Mouse (Mus musculus): ENCODE results near the gene Cops4. TPM values are rescaled to one million over a fixed set of nuclear protein-coding genes. Genes with fewer than 3 reads are reported as not detected.
A peak's percentile ranks its signal among the peaks of the same experiment; 100 is the strongest.

Gene Cops4
- polyA plus RNA-seq, 1 experiment from 2014 or later: 212 TPM

DNA sequence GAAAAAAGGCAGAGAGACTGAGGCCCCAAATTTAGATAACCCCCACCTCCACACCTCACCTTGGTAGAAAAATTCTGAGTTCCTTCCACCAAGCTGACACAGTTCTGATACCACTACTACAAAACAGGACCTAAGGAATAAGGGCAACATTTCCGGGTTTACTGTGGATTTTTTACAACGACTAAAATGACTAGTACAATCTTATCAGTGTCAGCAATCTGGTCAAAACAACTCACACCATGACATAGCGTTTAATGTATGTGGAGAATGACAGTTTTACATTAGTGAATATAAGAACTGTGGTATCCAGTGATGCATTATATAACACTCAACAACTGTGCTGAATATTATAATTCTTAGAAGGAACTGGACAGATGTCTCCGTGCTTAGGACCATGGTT, 16.8 kb upstream of the Cops4 start:
- Histone ChIP-seq H3K9ac (0 out of 2 replicates have a peak overlapping the region, but pooled peaks have one; percentile 59), H3K36me3 (ENCODE audit: poor library complexity, severe bottlenecking) (no peaks in the 10 kb centered on the region), H3K27me3 (no peaks in the 10 kb centered on the region), H3K4me2 (peak overlapping the region; percentile 81), H3K4me1 (peaks cover 25% of the 10 kb centered on the region), H3K27ac (no peak overlapping the region), H3K9me3 (replicated peaks) (no peaks in the 10 kb centered on the region), H3K4me3 (no peak overlapping the region)
- 83% methylated on average over 4 of the region's 4 CpGs for WGBS
- ATAC-seq: no peak

DNA sequence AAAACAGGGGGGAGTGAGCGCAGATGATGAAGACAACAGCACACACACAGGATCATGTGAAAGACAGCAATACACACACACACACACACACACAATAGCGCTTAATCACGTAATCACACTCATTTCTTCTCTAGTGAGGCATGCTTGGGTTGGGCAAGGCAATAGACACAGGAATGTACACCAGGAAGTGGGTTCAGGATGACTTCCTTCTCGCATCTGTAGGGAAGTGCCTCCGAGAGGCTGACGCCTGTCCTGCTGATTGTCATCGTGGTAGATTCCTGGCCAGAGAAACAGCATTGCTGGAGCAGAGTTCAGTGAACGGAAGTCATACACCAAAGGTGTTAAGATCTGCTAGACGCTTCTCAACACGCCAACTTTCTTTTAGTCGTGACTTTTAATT, 8.9 kb upstream of the Cops4 start:
- WGBS: 78% methylated on average over 11 of the region's 11 CpGs

GRCm38 (mm10) chr5:100512576-100512975, 5.5 kb upstream of the Cops4 start:
- Histone ChIP-seq H3K4me3 (no peak overlapping the region), H3K27ac (no peak overlapping the region), H3K9me3 (replicated peaks) (no peaks in the 10 kb centered on the region), H3K4me2 (no peak overlapping the region), H3K27me3 (peaks cover 11% of the 10 kb centered on the region; the same call in 1 of the 2 replicates), H3K36me3 (ENCODE audit: poor library complexity, severe bottlenecking) (no peaks in the 10 kb centered on the region), H3K4me1 (peaks cover 3% of the 10 kb centered on the region), H3K9ac (no peak overlapping the region)
- ATAC-seq: no peak

More for the DNA sequence above, 8.9 kb upstream of the Cops4 start:
- ATAC-seq: no peak
- no peak overlapping the region for H3K4me2 ChIP-seq
- H3K27ac ChIP-seq: no peak overlapping the region
- H3K9me3 ChIP-seq (replicated peaks): no peaks in the 10 kb centered on the region
- peaks cover 2% of the 10 kb centered on the region; the same call in 1 of the 2 replicates for H3K27me3 ChIP-seq
- H3K36me3 ChIP-seq (ENCODE audit: poor library complexity, severe bottlenecking): no peaks in the 10 kb centered on the region
- no peaks in the 10 kb centered on the region for H3K4me1 ChIP-seq
- no peak overlapping the region for H3K4me3 ChIP-seq
- no peak overlapping the region for H3K9ac ChIP-seq

DNA sequence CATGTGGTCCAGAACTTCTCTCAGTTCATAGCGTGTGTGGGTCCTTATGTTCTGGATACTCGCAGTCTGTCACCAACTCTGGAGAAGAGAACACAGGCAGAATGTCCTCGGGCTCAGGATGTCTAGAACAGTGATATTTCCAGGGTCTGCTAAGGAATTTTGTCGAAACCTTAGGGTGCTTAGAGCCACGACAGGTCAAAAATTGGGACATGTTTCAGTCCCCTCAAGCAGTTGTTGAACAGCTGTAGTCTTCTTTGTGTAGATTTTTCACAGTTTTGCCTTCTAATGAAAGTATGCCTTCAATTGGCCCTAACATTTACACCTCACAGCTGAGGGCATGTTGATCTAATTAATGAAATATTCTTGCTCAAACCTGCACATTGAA, 910 bp downstream of the Cops4 start:
- no peak overlapping the region for H3K27ac ChIP-seq
- peak; percentile 7; the same call in 1 of the 2 replicates for ATAC-seq
- 7% methylated on average over 5 of the region's 5 CpGs for WGBS

GRCm38 (mm10) chr5:100520223-100520622, 2.1 kb downstream of the Cops4 start:
- Histone ChIP-seq H3K4me2 (peak overlapping the region; percentile 20; the same call in 1 of the 2 replicates), H3K27me3 (peaks cover 6% of the 10 kb centered on the region; the same call in 1 of the 2 replicates), H3K9ac (peak overlapping the region; percentile 37; the same call in 1 of the 2 replicates), H3K27ac (no peak overlapping the region), H3K36me3 (ENCODE audit: poor library complexity, severe bottlenecking) (peaks cover 8% of the 10 kb centered on the region; the same call in 1 of the 2 replicates), H3K4me3 (0 out of 2 replicates have a peak overlapping the region, but pooled peaks have one; percentile 3), H3K4me1 (peaks cover 22% of the 10 kb centered on the region), H3K9me3 (replicated peaks) (no peaks in the 10 kb centered on the region)
- 100% methylated on average over 2 of the region's 2 CpGs for WGBS
- no peak for ATAC-seq

More for the DNA sequence above, 910 bp downstream of the Cops4 start:
- Histone ChIP-seq H3K9me3 (replicated peaks) (no peaks in the 10 kb centered on the region), H3K27me3 (peaks cover 11% of the 10 kb centered on the region; the same call in 1 of the 2 replicates), H3K4me1 (peaks cover 22% of the 10 kb centered on the region), H3K4me2 (peak overlapping the region; percentile 75), H3K9ac (peak overlapping the region; percentile 88), H3K36me3 (ENCODE audit: poor library complexity, severe bottlenecking) (no peaks in the 10 kb centered on the region), H3K4me3 (peak overlapping the region; percentile 84)

DNA sequence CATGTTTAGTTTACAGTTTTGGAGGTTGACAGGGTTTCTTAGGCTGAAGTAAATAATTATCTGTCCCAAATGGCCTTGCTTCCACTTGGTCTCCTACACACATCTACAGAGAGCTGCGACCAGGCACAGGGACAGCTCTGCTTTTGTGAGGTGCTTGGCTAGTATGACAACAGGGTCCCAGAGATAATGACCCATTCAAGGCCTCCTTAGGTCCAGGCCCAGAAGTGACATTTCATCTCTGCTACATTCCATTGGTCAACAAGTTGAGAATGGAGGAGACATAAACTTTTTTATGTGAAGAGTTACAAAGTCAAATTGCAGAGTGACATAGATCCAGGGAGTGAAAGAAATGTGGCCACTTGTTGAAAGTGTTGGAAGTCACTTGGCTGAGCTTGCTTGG, 5.2 kb downstream of the Cops4 start:
- Histone ChIP-seq H3K4me3 (no peak overlapping the region), H3K36me3 (ENCODE audit: poor library complexity, severe bottlenecking) (peaks cover 9% of the 10 kb centered on the region), H3K4me1 (peaks cover 17% of the 10 kb centered on the region), H3K27ac (no peak overlapping the region), H3K27me3 (no peaks in the 10 kb centered on the region), H3K9me3 (replicated peaks) (no peaks in the 10 kb centered on the region), H3K9ac (no peak overlapping the region), H3K4me2 (no peak overlapping the region)
- WGBS: 95% methylated on average over 1 of the region's 1 CpGs
- ATAC-seq: no peak

GRCm38 (mm10) chr5:100524921-100525320, 6.8 kb downstream of the Cops4 start:
- H3K4me3 ChIP-seq: no peak overlapping the region
- 93% methylated on average over 9 of the region's 9 CpGs for WGBS
- H3K9ac ChIP-seq: no peak overlapping the region
- H3K36me3 ChIP-seq (ENCODE audit: poor library complexity, severe bottlenecking): peaks cover 23% of the 10 kb centered on the region
- no peak overlapping the region for H3K4me2 ChIP-seq
- H3K4me1 ChIP-seq: peaks cover 8% of the 10 kb centered on the region
- no peak for ATAC-seq
- H3K27me3 ChIP-seq: no peaks in the 10 kb centered on the region
- no peaks in the 10 kb centered on the region for H3K9me3 ChIP-seq (replicated peaks)
- no peak overlapping the region for H3K27ac ChIP-seq

GRCm38 (mm10) chr5:100525620-100526019, 7.5 kb downstream of the Cops4 start:
- ATAC-seq: no peak
- H3K4me1 ChIP-seq: peaks cover under 1% of the 10 kb centered on the region; the same call in 1 of the 2 replicates
- no peak overlapping the region for H3K4me2 ChIP-seq
- no peak overlapping the region for H3K27ac ChIP-seq
- no peak overlapping the region for H3K9ac ChIP-seq
- no peak overlapping the region for H3K4me3 ChIP-seq
- H3K36me3 ChIP-seq (ENCODE audit: poor library complexity, severe bottlenecking): peaks cover 30% of the 10 kb centered on the region
- no peaks in the 10 kb centered on the region for H3K9me3 ChIP-seq (replicated peaks)
- no peaks in the 10 kb centered on the region for H3K27me3 ChIP-seq
- WGBS: 79% methylated on average over 3 of the region's 3 CpGs

- H3K9ac ChIP-seq: no peak overlapping the region
- no peak overlapping the region for H3K27ac ChIP-seq
- no peak overlapping the region for H3K4me3 ChIP-seq
- 96% methylated on average over 7 of the region's 7 CpGs for WGBS
- H3K4me2 ChIP-seq: no peak overlapping the region
- peaks cover 36% of the 10 kb centered on the region for H3K36me3 ChIP-seq (ENCODE audit: poor library complexity, severe bottlenecking)
- no peaks in the 10 kb centered on the region for H3K27me3 ChIP-seq
- H3K9me3 ChIP-seq (replicated peaks): no peaks in the 10 kb centered on the region
- H3K4me1 ChIP-seq: no peaks in the 10 kb centered on the region
- no peak for ATAC-seq
Measured at GRCm38 (mm10) chr5:100526164-100526563, 8.1 kb downstream of the Cops4 start.

GRCm38 (mm10) chr5:100535826-100536225, 17.7 kb downstream of the Cops4 start:
- peaks cover 73% of the 10 kb centered on the region for H3K36me3 ChIP-seq (ENCODE audit: poor library complexity, severe bottlenecking)
- no peak overlapping the region for H3K27ac ChIP-seq
- WGBS: 89% methylated on average over 7 of the region's 7 CpGs
- H3K4me3 ChIP-seq: no peak overlapping the region
- H3K4me1 ChIP-seq: no peaks in the 10 kb centered on the region
- H3K27me3 ChIP-seq: no peaks in the 10 kb centered on the region
- H3K4me2 ChIP-seq: no peak overlapping the region
- no peak overlapping the region for H3K9ac ChIP-seq
- ATAC-seq: no peak
- no peaks in the 10 kb centered on the region for H3K9me3 ChIP-seq (replicated peaks)

GRCm38 (mm10) chr5:100536638-100537037, 18.5 kb downstream of the Cops4 start:
- H3K4me1 ChIP-seq: no peaks in the 10 kb centered on the region

GRCm38 (mm10) chr5:100546294-100547080, 28.4 kb downstream of the Cops4 start:
- H3K4me2 ChIP-seq: no peak overlapping the region
- no peak overlapping the region for H3K4me3 ChIP-seq
- H3K4me1 ChIP-seq: no peaks in the 10 kb centered on the region
- H3K36me3 ChIP-seq (ENCODE audit: poor library complexity, severe bottlenecking): peaks cover 83% of the 10 kb centered on the region
- no peak overlapping the region for H3K9ac ChIP-seq
- no peaks in the 10 kb centered on the region for H3K9me3 ChIP-seq (replicated peaks)
- no peak for ATAC-seq
- no peak overlapping the region for H3K27ac ChIP-seq
- H3K27me3 ChIP-seq: no peaks in the 10 kb centered on the region
- 96% methylated on average over 6 of the region's 6 CpGs for WGBS

More at GRCm38 (mm10) chr5:100536638-100537037, 18.5 kb downstream of the Cops4 start:
- no peak for ATAC-seq
- Histone ChIP-seq H3K4me3 (no peak overlapping the region), H3K9me3 (replicated peaks) (no peaks in the 10 kb centered on the region), H3K4me2 (no peak overlapping the region), H3K36me3 (ENCODE audit: poor library complexity, severe bottlenecking) (peaks cover 69% of the 10 kb centered on the region), H3K9ac (no peak overlapping the region), H3K27me3 (no peaks in the 10 kb centered on the region), H3K27ac (no peak overlapping the region)
- 94% methylated on average over 3 of the region's 3 CpGs for WGBS
